Mouse (Mus musculus): ENCODE measurements around the gene Slc24a4. TPM values are rescaled to one million over a fixed set of nuclear protein-coding genes. Genes with fewer than 3 reads are reported as not detected.
"Not testable (repeated sequence)": the region's sequence is repeated elsewhere in the genome, so short reads cannot be mapped to it uniquely, and the experiment has no call there.

The Slc24a4 gene
- total RNA-seq, 4 experiments from 2014 or later: not detected

DNA sequence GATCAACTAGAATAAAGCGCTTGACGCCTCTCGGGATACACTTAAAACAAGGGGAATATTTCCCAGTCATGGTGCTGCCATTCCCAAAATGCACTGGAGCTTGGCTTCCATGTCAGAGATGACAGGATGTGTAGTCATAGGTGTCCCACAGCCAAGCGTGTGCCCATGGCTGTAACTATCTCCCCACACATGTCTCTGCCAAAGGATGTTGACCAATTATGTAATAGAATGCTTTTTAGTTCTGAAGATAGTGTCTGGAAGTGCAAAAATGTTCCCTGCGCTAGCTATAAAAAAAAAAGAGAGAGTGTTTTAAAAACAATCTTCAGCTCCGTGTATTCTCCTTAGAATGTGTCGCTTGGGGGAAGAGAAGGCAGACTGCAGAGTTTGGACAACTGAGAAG, 36.1 kb downstream of the Slc24a4 start:
- no peak for DNase-seq (ENCODE audit: low spot score in 2 of 2)

DNA sequence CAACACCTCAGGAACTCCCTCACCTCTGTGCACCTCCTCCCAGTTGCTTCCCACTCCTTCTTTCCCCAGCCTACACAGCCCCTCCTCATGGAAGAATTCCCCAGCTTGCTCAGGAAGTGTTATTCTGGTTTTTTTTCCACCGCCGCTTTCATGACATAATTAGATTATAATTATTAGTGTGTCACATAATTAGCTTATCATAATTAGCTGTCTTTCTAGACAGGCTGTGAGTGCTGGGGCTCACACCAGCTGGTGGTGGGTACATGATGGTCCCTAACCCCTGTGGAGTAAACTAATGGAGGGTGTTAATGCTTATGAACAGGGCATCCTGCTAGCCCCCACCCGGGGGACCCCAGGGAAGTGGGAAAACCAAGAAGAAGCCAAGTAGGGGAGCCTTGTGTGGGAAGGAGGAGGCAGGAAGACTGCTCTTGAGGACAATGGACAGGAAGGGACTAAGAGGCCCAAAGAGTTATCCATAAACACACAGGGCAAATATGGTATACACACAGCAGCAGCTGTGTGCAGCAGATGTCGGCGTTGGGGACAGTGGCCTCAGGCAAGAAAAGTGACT, 38.2 kb downstream of the Slc24a4 start:
- DNase-seq (ENCODE audit: low spot score in 2 of 2): no peak

DNA sequence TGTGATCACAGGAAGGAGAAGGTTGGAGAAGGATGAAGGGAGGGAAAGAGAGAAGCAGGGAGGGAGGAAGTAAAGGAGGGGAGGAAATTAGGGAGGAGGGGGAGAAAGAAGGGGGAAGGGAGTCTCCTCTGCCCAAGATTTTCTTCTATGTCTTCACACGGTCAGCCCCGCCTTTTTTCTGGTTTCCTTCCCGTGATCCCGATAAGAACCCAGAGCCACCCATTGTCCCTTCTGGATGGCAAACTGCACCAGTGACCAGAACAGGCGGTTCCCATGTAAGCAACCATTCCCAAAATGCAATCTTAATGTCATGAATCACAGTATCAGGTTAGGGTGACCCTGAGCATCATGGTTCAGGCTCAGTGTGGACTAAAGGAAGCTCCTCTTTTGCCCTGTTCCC, 38.8 kb downstream of the Slc24a4 start:
- no peak for DNase-seq (ENCODE audit: low spot score in 2 of 2)

DNA sequence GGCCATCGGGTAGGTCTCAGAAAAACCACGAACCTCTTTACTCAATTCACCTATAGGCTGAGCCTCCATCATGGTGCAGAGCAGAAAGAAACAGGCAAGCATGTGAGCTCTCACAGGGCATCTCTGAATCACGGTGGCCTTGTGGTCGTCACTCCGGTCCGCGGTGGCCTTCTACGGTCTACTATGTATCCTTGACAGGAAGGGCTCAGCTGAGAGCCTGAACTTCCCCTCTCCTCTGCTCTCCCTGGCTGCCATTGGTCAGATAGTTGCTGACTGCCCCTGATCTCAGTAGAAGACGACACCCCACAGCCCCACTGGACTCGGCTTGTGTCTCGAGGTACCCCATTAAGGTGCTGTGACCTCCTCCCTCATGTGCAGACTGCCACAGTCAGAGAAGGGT, 44.2 kb downstream of the Slc24a4 start:
- no peak for DNase-seq (ENCODE audit: low spot score in 2 of 2)

DNA sequence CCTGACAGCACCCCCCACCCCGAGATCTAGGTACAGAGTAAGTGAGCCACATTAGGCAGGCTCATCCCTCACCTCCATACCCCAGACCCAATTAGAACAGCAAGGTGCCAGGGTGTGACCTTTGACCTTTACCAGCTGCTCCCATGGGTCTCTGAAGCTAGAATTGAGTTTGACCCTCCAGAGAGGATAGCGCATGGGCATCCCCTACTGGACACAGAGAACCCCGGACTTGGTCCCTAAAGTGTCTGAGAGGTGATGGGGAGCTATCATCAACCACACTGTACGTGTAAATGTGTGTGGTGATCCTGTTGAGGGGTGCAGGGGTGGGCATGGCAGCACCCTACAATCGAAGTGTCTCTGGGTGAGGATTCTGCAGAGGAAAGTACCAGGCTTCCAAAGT, 44.8 kb downstream of the Slc24a4 start:
- DNase-seq (ENCODE audit: low spot score in 2 of 2): no peak

DNA sequence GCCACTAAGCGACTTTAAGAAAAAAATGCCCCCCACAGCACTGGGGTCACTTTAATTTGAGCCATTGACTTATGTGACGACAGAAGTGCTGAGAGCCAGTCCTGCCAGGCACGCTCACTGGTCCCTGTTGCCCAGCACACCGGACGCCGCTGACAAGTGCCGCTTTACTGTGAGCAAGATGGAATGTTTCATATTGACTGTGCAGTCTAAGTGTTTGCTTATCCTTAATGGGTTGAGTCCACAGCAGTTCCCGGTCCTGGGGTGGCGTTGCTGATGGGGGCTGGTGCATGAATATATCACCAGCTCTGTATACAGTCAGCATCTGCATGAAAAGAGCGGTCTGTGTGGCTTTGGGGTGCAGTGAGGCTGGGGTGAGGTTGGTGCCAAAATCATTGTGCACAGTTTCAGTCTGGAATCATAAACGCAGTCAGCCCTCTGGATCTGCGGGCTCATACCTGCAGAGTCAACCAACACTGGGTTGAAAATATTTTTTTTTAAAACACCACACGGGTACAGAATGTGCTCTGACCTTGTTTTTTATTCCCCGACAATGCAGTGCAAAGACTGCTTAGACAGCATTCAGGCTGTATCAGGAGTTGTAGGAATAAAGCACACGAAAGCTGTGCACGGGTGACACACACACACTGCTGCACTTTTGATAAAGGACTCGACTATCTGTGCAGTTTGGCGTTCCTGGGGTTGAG, 52.0 kb downstream of the Slc24a4 start:
- no peak for DNase-seq (ENCODE audit: low spot score in 2 of 2)

DNA sequence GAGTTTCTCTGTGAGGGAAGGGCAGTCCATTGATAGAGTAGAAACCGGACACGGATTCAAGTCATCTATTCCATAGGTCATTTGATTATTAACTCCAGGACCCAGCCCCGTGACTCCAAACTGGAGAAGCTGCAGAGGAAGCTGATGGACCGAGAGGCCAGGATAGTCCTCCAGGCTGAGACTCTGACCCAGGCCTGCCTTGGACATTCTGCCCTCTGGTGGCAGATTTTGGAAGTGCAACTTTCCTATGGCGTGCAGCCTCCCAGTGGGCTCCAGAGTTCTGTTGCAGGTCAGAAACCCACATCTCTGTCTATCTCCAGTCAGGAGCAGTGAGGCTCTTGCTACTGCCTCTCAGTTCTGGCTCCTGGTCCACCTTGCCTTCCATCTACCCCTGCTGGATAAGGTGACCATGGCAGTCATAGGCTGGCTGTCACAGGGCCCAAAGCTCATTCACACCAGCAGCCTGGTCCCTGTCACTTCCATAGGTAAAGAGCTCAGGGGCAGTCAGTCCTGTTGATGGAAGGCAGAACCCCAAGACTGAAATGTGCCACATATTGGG, 53.3 kb downstream of the Slc24a4 start:
- DNase-seq (ENCODE audit: low spot score in 2 of 2): peak in 1 of 2 experiments; percentile 9

DNA sequence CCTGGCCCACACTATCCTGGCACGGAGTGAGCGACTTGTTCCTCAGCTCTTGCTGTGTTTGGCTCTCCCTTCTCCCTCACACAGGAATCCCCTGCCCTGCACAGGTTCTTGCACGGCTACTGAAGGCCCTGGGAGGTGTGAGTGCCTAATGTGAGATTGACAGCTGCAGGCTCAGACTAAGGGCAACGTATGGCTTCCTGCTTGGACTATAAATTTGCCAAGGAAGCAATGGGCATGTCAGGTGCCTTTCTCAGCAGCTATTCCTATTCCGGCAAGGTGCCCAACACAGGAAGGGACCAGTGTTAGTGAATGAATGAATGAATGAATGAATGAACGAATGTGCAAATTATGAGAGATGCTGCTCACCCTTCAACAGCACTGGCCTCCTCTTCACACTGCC, 54.1 kb downstream of the Slc24a4 start:
- no peak for DNase-seq (ENCODE audit: low spot score in 2 of 2)

DNA sequence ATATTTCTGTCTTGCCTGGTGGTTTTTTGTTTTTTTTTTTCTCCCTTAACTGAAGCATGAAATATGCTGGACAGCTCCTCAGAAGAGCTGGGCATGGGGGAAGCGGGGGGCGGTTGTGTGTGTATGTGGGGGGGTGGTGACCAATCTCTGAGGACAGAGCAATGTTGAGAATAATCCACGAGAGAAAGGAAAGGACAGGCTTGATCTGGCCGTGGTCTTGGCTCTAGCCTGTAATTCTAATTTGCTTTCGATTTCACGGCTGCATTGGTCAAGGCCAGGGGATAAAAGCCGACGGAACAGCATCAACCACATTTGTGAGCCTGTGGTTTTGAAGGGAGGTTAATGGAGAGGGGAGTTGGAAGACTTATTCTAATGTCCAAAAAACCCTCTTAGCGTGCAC, 54.7 kb downstream of the Slc24a4 start:
- DNase-seq (ENCODE audit: low spot score in 2 of 2): no peak

DNA sequence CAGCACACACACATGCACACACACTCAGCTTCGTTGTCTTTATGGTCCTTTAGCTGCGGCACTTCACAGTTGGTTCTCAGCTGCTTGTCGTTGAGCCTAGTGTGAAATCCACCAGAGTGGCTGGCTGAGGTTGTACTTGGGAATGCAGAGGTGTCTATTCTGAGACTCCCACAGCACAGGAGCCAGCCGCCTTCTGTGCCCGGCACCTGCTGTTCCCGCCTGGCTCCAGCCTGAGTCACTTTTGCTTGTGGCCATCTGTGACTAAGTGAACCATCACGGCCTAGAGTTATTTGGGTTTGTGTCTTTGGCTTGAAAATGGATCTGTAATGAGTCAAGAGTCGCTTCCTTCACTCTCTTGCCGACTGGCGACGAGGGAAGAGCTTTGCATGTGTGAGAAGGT, 62.3 kb downstream of the Slc24a4 start:
- no peak for DNase-seq (ENCODE audit: low spot score in 2 of 2)

DNA sequence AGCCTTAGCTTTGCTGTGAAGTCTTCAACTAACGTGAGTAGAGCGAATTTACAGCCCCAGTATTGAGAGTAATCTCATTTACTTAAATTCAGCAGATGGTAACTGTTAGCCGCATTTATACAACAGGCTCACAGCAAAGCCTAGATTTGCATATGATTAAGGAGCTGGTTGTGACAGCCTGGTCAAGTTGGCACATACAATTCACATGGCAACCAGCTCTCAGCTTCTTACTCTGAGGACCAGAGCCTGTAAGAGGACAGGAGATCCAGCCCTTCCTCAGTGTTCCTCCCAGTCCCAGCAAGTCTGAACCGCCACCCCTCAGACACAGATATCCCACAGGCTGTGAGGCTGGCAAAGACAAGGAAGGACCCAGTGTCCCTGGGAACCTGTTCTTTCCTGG, 73.0 kb downstream of the Slc24a4 start:
- no peak for DNase-seq (ENCODE audit: low spot score in 2 of 2)

DNA sequence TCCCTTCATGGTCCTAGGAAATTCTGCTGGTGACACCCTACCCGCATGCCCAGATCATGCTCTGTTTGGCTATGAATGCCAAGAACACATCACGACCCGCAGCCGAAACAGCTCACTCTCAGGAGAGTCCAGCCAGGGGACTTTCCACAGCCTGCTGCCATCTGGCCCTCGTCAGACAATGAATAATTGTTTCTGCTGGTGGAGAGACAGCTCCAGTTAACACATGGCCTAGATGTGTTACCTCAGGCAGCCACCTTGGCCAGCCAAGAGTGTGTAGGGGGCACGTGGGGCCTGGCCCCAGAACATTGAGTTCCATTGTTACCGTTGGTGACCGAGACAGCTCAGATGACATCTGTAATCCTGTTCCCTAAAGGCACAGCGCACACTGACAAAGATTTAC, 74.4 kb downstream of the Slc24a4 start:
- DNase-seq (ENCODE audit: low spot score in 2 of 2): no peak

DNA sequence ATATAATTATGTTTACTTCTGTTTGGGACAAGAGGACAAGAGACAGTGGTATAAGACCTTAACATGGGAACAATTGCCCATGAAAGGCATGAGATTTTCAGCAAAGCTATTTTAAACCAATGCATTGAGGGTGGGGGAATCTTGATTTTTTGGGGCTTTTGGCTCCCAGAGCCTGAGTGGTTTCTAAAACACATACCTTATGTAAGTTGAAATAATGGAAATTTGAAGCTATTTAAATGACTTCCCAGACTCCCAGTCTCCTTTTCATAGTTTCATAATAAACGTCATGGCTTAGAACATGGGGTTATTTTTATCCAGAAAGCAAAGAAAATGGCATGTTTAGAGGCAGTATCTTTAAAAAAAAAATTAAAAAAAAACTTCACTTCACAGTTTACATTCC, 77.9 kb downstream of the Slc24a4 start:
- no peak for DNase-seq (ENCODE audit: low spot score in 2 of 2)

DNA sequence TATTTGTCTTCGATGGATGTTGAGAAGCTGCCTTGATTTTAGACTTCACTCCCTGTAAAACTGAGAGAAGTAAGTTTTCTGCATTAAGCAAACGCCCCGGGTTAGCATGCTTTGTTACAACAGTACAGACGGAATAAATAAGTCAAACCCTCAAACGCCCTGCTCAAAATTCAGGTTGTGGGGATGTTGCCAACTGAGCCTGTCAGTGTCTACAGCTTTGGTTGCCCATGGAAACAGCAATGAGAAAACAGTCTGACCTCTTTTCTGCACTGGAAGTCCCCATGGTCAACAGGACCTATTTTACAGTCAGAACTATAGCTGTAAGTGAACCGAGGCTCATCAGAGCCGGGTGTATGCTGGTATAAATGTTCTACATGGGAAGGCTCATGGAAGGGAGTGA, 78.7 kb downstream of the Slc24a4 start:
- DNase-seq (ENCODE audit: low spot score in 2 of 2): no peak

DNA sequence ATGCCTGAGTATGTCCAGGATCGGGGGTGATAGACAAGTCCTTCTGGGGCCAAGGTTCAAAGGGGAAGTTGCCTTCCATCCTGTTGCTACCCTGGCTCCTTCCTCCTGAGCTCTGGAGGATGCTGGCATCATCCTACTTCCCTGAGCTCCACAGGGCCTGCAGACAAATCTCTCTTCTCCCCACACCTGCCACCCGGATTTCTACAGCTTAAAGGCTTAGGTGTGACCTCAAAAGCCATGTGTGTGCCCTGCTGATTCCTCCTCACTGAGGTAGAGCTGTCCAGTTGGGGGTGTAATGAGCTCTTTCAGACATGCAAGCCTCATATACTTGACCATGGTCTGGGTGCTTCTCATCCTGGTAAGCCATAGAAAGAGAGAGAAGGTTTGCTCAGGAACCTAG, 82.3 kb downstream of the Slc24a4 start:
- no peak for DNase-seq (ENCODE audit: low spot score in 2 of 2)

DNA sequence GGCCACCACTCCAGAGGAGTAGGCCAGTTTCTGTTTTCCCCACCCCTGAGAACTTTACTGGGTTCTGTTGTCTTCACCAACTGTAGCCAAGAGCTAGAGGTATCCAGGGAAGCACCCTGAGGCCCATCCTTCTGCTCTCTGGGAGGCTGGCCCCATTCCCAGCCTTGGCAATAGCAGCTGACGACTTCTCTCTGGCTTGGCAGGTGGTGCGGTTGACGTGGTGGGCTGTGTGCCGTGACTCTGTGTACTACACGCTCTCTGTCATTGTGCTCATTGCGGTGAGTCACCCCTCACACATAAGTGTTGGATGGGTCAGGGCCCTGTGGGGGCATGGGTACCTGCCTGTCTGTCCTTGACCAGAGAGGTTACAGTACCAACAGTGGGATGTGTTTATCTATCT, 94.9 kb downstream of the Slc24a4 start:
- no peak for DNase-seq (ENCODE audit: low spot score in 2 of 2)

DNA sequence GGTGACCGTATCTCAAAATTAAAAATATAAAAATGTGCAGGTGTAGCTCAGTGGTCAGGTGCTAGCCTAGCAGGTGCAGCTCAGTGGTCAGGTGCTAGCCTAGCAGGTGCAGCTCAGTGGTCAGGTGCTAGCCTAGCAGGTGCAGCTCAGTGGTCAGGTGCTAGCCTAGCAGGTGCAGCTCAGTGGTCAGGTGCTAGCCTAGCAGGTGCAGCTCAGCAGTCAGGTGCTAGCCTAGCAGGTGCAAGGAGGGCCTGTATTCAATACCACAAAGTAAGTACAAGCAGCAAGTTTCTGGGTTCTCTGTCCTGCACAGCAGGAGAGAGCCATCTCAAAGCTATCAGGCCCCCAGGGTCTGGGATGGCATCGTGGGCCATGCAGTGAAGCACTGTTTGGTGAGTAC, 95.6 kb downstream of the Slc24a4 start:
- DNase-seq (ENCODE audit: low spot score in 2 of 2): not testable (repeated sequence)

DNA sequence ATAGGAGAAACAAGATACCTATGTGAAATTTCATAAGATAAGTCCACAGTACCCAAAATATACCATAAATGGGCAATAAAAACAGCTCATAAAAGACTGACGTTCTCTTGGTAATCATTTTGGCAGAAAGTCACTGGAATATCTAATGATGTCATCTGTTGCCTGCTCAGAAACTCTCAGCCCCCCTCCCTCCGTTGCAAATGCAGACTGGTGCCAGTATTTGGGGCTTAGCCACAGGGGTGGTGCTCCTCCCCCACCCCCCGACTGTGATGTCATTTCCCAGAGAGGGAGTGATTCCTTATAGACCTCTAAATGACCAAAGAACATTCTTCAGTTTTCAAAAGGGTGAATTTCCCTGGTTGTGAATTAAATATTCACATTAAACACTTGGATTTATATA, 96.6 kb downstream of the Slc24a4 start:
- no peak for DNase-seq (ENCODE audit: low spot score in 2 of 2)

DNA sequence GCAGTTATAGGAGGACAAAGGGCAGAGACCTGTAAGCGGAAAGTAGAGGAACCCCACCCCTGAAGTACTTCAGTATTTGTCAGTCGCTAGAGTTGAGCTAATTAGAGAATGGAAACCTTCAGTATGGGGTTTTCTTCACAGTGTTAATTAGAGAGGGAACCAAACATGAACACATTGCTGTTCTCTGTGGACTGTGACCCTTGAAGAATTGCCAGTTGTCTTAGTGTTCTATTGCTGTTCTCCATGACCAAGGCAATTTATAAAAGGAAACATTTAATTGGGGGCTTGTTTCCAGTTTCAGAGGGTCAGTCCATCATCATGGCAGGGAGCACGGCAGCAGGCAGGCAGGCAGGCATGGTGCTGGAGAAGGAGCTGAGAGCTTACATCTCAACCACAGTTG, 107.0 kb downstream of the Slc24a4 start:
- DNase-seq (ENCODE audit: low spot score in 2 of 2): no peak

DNA sequence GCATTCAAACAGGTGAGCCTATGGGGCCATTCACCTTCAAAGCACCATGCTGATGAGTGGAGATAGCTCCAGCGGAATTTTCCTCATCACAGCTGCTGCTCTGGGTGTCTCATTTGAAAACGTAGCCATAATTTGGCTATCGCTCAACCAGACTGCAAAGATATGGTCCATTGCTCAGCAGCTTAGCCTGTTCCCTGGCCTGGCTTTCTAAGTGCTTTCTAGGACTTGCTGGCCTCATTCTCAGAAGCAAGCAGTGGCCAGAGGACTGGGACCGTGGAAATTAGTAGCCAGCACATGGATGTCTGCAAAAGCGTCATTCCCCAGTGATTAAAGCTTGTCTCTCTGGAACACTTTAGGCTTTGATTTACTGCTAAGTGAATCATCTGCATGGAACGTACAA, 107.8 kb downstream of the Slc24a4 start:
- no peak for DNase-seq (ENCODE audit: low spot score in 2 of 2)

DNA sequence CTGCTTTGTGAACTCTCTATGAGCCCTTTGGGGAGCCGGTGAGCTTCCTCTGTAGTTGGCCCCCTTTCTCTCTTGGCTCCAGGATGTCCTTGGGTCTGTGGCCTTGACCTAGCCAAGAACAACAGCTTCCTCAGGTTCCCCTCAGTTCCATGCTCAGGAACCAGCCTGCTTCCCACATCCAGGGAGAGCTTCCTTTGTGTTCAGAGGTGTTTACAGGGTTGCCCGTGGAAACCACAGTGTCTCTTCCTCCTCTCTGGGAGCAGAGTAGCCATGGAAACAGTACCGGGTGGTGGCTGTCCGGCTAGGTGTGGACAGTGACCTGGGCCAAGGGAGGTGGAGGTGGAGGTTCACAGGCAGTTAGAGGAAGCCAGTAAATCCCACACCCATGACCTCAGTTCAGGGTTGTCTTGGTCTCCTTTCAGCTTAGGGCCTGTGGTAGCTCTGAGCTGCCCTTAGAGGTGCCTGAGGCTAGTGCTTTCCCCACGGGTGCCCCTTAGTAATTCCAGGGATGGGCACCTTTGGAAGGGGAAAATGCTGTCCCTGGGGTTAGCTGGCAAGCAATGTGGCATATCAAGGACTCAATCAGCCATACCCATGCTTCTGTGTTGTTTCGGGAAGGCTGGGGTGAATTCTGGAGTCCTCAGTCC, 113.7 kb downstream of the Slc24a4 start:
- DNase-seq (ENCODE audit: low spot score in 2 of 2): peak in 1 of 2 experiments; percentile 5

DNA sequence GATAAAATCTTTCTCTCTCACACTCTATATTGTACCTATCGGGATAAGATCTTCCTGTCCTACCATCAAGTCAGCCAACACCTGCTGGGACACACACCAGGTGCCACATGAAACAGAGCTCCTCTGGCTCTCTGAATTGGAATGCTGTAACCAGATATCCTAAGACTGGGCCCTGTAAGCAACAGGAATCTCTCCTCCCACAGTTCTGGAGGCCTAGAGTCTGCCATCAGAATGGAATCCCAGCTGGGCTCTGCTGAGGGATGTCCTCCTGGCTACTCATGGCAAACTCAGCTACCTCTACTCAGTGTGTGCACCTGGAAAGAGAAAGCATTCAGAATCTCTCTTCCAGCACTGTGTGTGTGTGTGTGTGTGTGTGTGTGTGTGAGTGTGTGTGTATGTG, 115.4 kb downstream of the Slc24a4 start:
- no peak for DNase-seq (ENCODE audit: low spot score in 2 of 2)

DNA sequence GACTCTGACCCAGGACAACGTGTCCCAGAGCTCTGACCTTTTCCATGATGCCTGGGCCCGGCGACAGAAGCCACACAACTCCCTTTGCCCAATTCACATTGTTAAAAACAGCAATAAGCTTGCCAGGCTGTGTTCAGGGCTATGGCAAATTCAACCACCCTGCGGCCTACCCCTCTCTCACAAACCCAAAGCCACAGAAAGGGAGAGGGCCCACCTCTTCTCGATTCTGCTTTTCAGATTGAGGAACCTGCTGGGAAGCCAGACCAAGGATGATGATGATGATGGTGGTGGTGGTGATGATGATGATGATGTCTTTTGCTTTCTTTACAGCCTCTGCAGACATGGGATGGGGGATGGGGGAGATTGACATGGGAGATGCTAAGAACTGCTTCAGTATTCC, 117.7 kb downstream of the Slc24a4 start:
- no peak for DNase-seq (ENCODE audit: low spot score in 2 of 2)

Data from gastrocnemius, adult 8-10 months (tissue).